Mouse (Mus musculus) urinary bladder, adult 18-20 months (tissue): ENCODE measurements around the gene Hnf1b.

Source experiments
- DNase-seq, 2 experiments: peaks; one replicate each; pipeline ENCODE4 v3.0.0; 2022; ENCODE audit warnings: low spot score in 2 of 2, mixed read lengths in 2 of 2

The Hnf1b gene

GRCm38 (mm10) chr11:83896430-83897410 lies 46.9 kb downstream of the Hnf1b start:
- no peak for DNase-seq

GRCm38 (mm10) chr11:83897569-83897968 lies 47.7 kb downstream of the Hnf1b start:
- no peak for DNase-seq

GRCm38 (mm10) chr11:83902812-83903211 lies 52.9 kb downstream of the Hnf1b start:
- DNase-seq = no peak

GRCm38 (mm10) chr11:83905756-83906155 lies 55.9 kb downstream of the Hnf1b start:
- no peak for DNase-seq

GRCm38 (mm10) chr11:83908376-83908775 lies 58.5 kb downstream of the Hnf1b start:
- DNase-seq = no peak

- no peak for DNase-seq
These were observed 64.0 kb downstream of the Hnf1b start for GRCm38 (mm10) chr11:83913824-83914311.

GRCm38 (mm10) chr11:83914501-83914900 lies 64.6 kb downstream of the Hnf1b start:
- no peak for DNase-seq

GRCm38 (mm10) chr11:83922600-83922999 lies 72.7 kb downstream of the Hnf1b start:
- DNase-seq = no peak

GRCm38 (mm10) chr11:83927097-83927496 lies 77.2 kb downstream of the Hnf1b start:
- DNase-seq = no peak

- no peak for DNase-seq
These were observed 82.7 kb downstream of the Hnf1b start for GRCm38 (mm10) chr11:83932506-83933106.

GRCm38 (mm10) chr11:83933376-83933775 lies 83.5 kb downstream of the Hnf1b start:
- no peak for DNase-seq

GRCm38 (mm10) chr11:83935986-83936665 lies 86.3 kb downstream of the Hnf1b start:
- DNase-seq = peak; percentile 56 to 77

- DNase-seq = no peak
These were observed 88.7 kb downstream of the Hnf1b start for GRCm38 (mm10) chr11:83938556-83938955.

- peak; percentile 82 to 86 for DNase-seq
These were observed 92.3 kb downstream of the Hnf1b start, which contains the start of gene Ddx52 for GRCm38 (mm10) chr11:83941950-83942840. Gene Ddx52 (plus strand): TSS chr11:83942062.
